Mouse (Mus musculus) midbrain, embryonic 10.5 days (tissue): Measurements from ENCODE around the gene Mgat4a. TPM values are rescaled to one million over a fixed set of nuclear protein-coding genes. Genes with fewer than 3 reads are reported as not detected.
A peak's percentile ranks its signal among the peaks of the same experiment; 100 is the strongest.

ENCODE experiments used
- DNase-seq: peaks from one replicate; pipeline ENCODE4 v3.0.0-alpha.2; 2017; ENCODE audit warnings: low spot score
- H3K27ac ChIP-seq: fragments of 300-500 bp; sonication (generic); replicated peaks from 2 replicates; pipeline ENCODE4 v1.5.1; 2016; ENCODE audit warnings: mild to moderate bottlenecking
- H3K27me3 ChIP-seq: fragments of 300-500 bp; sonication (generic); 2 replicates; pipeline ENCODE4 v1.6.1; 2016; ENCODE audit warnings: low read depth, mild to moderate bottlenecking; ENCODE audit not compliant: poor library complexity, severe bottlenecking
- H3K36me3 ChIP-seq: fragments of 300-500 bp; sonication (generic); 2 replicates; pipeline ENCODE4 v1.6.1; 2016; ENCODE audit warnings: mild to moderate bottlenecking, moderate library complexity
- H3K4me1 ChIP-seq: fragments of 300-500 bp; sonication (generic); 2 replicates; pipeline ENCODE4 v1.6.1; 2016
- H3K4me3 ChIP-seq: fragments of 300-500 bp; sonication (generic); 2 replicates; pipeline ENCODE4 v1.5.1; 2016; ENCODE audit warnings: mild to moderate bottlenecking, moderate library complexity
- H3K9me3 ChIP-seq: fragments of 300-500 bp; sonication (generic); replicated peaks from 2 replicates; pipeline ENCODE4 v1.6.1; 2016; ENCODE audit warnings: mild to moderate bottlenecking
- WGBS: fragments of 180-500 bp; shearing (Covaris S2); methylation state at CpG from one replicate; pipeline ENCODE4 v1.1.7; 2016; 5-methylcytosine and 5-hydroxymethylcytosine counted together
- polyA plus RNA-seq: library from polyadenylated mRNA; unstranded; fragments of >200 nt; fragmentation: Nextera tagmentation; extraction: Ambion mirVana; gene quantifications from 2 replicates; pipeline ENCODE4 v1.2.1, GENCODE M21; 2016

The Mgat4a gene
- polyA plus RNA-seq, 1 experiment from 2014 or later: 1.5 TPM

DNA sequence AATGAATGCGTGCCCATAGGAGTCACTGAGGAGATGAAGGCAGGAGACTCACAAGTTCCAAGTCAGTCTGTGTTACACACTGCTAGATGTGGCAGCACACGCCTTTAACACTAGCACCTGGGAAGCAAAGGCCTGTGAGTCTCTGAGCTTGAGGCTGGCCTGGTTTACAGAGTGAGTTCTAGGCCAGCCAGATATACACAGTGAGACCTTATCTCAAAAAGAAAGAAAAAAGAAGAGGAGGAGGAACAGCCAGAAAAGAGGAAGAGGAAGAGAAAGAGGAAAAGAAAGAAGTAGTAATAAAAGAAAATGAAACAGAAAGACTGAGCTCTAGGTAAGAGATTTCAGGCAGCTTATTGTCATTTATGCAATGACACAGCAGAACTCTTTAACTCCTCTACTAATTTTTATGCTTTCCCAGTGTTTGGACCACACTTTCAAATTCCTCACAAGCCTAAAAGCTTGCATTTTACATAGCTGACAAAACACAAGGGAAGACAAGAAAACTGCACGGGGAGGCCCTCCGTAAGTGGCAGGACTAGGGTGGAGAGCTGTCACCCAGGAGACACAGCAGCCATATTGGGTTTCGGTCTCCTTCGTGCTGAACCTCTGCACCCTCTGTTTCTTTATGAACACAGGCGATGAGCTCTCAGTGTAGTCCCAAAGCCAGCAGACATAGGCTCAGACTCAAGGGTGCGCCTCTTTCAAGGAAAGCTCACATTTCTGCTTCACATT, 113.5 kb downstream of the Mgat4a start:
- Histone ChIP-seq H3K36me3 (peaks cover 61% of the 10 kb centered on the region), H3K4me3 (no peak overlapping the region)
- WGBS: 95% methylated on average over 8 of the region's 8 CpGs

DNA sequence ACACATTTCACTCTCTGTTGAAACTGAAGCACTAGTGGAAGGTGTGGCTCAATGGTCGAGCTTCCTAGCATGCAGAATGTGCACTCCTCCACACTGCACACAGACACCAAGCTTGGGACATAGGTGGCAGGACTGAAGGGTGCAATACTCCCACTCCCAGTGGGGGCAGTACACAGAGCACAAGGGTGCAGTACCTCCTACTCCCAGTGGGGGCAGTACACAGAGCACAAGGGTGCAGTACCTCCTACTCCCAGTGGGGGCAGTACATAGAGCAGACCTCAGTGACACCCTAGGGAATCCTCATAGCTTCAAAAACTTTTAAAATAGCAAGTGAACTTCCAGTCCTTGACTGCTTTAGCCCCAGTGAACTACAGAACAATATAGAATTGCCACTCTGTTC, 121.4 kb downstream of the Mgat4a start:
- DNase-seq: no peak
- 100% methylated on average over 1 of the region's 1 CpGs for WGBS
- no peak overlapping the region for H3K27ac ChIP-seq
- no peak overlapping the region for H3K4me3 ChIP-seq
- peaks cover 72% of the 10 kb centered on the region for H3K36me3 ChIP-seq
- peaks cover 10% of the 10 kb centered on the region for H3K9me3 ChIP-seq
- H3K27me3 ChIP-seq: no peaks in the 10 kb centered on the region
- H3K4me1 ChIP-seq: no peaks in the 10 kb centered on the region

More for the DNA sequence above, 113.5 kb downstream of the Mgat4a start:
- no peak for DNase-seq
- Histone ChIP-seq H3K9me3 (peaks cover 13% of the 10 kb centered on the region), H3K27me3 (no peaks in the 10 kb centered on the region), H3K27ac (no peak overlapping the region), H3K4me1 (peaks cover 27% of the 10 kb centered on the region)

DNA sequence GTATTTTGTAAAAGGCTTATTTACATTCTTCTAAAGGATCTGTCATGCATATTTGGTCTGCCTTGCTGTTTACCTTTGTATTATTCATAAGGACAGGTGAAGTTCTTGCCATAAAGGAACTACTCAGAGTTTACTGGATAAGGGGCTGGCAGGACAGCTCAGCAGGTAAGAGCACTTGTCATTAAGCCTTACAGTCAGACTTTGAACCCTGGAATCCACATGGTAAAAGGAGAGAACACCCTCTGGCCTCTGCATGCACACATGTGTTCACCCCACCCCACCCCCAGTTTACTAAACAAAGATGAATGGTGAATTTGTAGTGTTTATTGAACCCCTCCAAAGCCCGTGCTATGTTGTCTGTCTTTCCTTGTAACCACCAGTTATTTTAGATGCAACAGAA, 125.4 kb downstream of the Mgat4a start:
- no peak overlapping the region for H3K27ac ChIP-seq
- H3K4me1 ChIP-seq: no peaks in the 10 kb centered on the region
- no peak overlapping the region for H3K4me3 ChIP-seq
- DNase-seq: no peak
- H3K36me3 ChIP-seq: peaks cover 39% of the 10 kb centered on the region
- H3K27me3 ChIP-seq: no peaks in the 10 kb centered on the region
- H3K9me3 ChIP-seq: no peaks in the 10 kb centered on the region
- WGBS: 94% methylated on average over 1 of the region's 1 CpGs

DNA sequence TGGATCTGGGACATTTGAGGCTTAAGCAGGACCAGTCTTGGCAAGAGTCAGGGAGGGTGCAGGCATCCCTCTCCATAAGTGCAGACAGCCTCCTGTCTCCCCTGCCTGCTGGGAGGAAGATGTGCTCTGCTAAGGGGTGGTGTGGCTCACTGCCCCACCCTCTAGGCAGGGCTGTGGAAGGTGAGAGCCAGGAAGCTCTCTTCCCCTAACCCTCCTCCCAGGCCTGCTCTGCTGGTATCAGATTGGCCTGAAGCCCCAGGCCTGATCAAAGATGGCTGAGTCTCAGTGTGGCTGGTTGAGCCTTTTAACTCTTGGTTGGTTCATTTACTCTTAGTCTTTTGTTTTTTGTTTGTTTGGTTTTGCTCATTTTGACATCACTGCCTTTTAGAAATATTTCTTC, 131.2 kb downstream of the Mgat4a start:
- no peak for DNase-seq
- H3K4me1 ChIP-seq: no peaks in the 10 kb centered on the region
- H3K36me3 ChIP-seq: no peaks in the 10 kb centered on the region
- no peaks in the 10 kb centered on the region for H3K9me3 ChIP-seq
- H3K27me3 ChIP-seq: no peaks in the 10 kb centered on the region
- H3K27ac ChIP-seq: no peak overlapping the region
- no peak overlapping the region for H3K4me3 ChIP-seq

DNA sequence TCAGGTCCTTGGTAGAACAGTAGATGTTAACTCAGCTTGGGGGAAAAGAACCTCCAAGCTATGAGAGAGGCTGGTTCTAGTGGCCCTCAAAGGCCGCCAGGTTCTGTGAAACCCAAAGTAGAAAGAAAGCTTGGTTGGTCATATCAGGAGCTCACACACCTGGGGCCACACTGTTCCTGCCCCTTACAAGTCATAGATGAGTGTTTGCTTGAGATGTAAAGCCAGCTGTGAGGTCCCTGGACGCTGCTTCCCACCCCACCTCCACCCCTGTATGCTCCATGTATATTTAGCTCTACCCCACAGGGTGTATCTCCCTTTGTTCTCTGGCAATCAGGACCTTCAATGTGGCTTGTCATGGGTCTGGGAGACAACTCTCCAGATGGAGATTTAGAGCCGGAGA, 132.1 kb downstream of the Mgat4a start:
- Histone ChIP-seq H3K9me3 (no peaks in the 10 kb centered on the region), H3K36me3 (no peaks in the 10 kb centered on the region), H3K27me3 (no peaks in the 10 kb centered on the region), H3K27ac (no peak overlapping the region), H3K4me3 (no peak overlapping the region), H3K4me1 (no peaks in the 10 kb centered on the region)
- 82% methylated on average over 3 of the region's 3 CpGs for WGBS
- no peak for DNase-seq

DNA sequence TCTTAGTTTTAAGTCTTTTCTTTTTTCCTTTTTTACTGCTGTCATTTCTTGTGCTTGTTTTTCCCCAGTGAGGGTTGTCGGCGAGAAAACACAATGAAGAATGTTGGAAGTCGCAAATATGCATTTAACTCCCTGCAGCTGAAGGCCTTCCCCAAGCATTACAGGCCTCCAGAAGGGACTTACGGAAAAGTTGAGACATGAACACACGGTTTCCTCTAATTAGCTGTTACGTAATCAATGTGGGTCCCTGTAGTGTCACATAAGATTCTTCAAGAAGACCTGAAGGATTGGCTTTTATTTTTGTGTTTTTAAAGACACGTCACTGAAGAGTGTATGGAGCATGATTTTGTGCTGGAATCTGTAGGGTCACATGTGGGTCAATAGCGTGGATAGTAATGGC, 132.8 kb downstream of the Mgat4a start:
- Histone ChIP-seq H3K27me3 (no peaks in the 10 kb centered on the region), H3K36me3 (no peaks in the 10 kb centered on the region)
- WGBS: 91% methylated on average over 8 of the region's 8 CpGs

DNA sequence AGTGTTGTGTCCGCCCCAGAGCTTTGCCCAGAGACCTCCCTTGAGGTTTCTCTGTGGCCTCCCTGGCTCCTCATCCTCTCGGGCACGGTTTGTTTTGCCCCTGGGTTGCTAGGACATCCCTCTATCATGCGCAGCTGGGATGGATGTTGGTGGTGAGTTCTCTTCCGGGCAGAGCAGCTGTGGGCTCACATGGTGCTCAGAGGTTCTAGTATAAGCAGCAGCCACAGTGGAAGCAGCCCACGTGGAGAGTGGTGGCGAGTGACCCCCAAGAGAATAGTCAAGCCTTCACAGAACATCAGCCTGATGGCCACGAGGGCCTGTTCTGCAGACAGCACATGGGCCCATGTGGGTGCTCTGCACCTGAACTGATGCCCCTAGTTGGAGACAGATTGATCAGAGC, 133.6 kb downstream of the Mgat4a start:
- H3K27me3 ChIP-seq: no peaks in the 10 kb centered on the region

More for the DNA sequence above, 132.8 kb downstream of the Mgat4a start:
- H3K4me1 ChIP-seq: no peaks in the 10 kb centered on the region
- no peak for DNase-seq
- H3K9me3 ChIP-seq: no peaks in the 10 kb centered on the region
- H3K4me3 ChIP-seq: no peak overlapping the region
- H3K27ac ChIP-seq: no peak overlapping the region

DNA sequence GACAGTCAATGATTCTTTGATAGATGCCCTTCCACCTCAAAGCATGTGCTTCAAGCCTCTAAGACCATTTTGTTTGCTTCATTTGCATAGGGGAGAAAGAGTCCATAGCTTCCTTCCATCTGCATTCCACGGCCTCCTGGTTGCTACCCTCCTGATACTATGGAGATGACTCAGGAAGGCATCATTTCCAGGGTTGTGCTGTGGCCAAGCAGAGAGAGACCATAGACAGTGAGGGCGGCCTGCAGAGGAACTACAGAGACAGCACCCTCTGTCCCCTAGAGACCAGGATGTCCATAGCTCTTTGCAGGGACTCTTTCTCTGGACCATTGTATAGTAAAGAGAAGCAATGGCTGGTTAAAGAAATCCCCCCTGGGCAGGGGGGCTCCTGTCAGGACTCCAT, 135.7 kb downstream of the Mgat4a start:
- WGBS: 80% methylated on average over 2 of the region's 2 CpGs
- Histone ChIP-seq H3K4me1 (no peaks in the 10 kb centered on the region), H3K4me3 (no peak overlapping the region), H3K27ac (no peak overlapping the region), H3K27me3 (no peaks in the 10 kb centered on the region), H3K36me3 (no peaks in the 10 kb centered on the region), H3K9me3 (no peaks in the 10 kb centered on the region)
- DNase-seq: no peak

More for the DNA sequence above, 133.6 kb downstream of the Mgat4a start:
- no peak for DNase-seq
- 79% methylated on average over 8 of the region's 8 CpGs for WGBS
- no peaks in the 10 kb centered on the region for H3K4me1 ChIP-seq
- no peak overlapping the region for H3K4me3 ChIP-seq
- no peaks in the 10 kb centered on the region for H3K36me3 ChIP-seq
- H3K9me3 ChIP-seq: no peaks in the 10 kb centered on the region
- no peak overlapping the region for H3K27ac ChIP-seq

DNA sequence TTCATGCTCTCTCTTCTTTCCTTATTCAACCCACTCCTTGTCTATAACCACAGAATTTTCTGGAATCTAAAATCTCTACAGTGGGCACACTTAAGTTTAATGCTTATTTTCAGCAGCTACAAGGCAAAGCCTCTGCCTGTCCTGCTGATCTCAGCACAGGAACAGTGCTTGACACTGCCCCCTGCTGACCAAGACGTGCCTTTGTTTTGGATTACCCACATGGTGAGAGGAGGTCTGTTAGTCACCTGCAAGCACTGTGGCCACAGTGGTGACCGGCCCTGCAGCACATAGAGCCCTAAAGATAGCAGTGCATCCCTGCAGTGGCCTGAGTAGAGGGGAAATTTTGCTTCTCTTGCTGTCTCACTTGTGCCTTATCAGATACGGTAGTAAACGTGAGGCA, 139.1 kb downstream of the Mgat4a start:
- Histone ChIP-seq H3K9me3 (no peaks in the 10 kb centered on the region), H3K27me3 (no peaks in the 10 kb centered on the region), H3K36me3 (0 out of 2 replicates have a peak, but pooled peaks cover 2% of the 10 kb centered on the region), H3K4me1 (peaks cover 17% of the 10 kb centered on the region), H3K4me3 (no peak overlapping the region), H3K27ac (no peak overlapping the region)
- 58% methylated on average over 4 of the region's 4 CpGs for whole genome bisulfite sequencing
- peak; percentile 34 for DNase-seq

DNA sequence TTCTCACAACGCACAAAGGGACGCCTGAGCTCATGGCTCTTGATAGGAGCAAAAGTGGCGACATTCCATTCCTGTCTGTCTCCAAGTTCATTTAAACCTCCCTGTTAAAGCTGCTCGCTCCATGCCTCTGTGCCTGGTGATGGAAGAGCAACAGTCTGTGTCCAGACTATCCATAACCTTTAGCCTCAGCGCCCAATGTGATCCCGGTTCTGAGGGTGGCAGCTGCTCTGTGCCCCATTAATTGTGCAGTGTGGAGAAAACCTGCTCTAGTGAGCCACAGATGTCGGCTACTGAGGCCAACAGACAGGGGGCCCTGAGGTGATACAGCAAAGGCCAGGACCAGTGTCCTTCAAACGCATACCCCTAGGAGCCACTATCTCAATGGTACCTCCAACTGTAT, 141.1 kb downstream of the Mgat4a start:
- 83% methylated on average over 8 of the region's 8 CpGs for WGBS
- peaks cover 19% of the 10 kb centered on the region for H3K4me1 ChIP-seq
- peak overlapping the region; percentile 42; the same call in 1 of the 2 replicates for H3K27ac ChIP-seq
- H3K4me3 ChIP-seq: no peak overlapping the region
- H3K27me3 ChIP-seq: no peaks in the 10 kb centered on the region
- H3K36me3 ChIP-seq: 0 out of 2 replicates have a peak, but pooled peaks cover 7% of the 10 kb centered on the region
- H3K9me3 ChIP-seq: no peaks in the 10 kb centered on the region
- no peak for DNase-seq

DNA sequence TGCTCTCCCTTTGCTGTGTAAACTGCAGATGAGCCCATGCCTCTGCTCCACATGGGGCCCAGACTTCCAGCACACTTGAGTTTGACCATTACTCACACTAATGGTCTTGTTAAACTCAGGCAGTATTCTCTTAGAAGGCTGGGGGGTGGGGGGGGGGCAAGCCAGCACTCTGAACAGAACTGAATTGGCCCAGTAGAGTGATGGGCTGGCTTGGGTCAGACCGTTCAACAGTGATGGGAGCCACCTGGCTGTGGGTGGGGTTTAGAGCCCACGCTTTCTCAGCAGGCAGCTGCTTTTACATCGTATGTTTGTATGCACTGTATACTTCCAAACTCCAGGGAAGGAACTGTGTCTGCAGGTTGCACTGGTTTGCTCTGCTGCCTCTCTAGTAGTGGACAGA, 141.9 kb downstream of the Mgat4a start:
- peak overlapping the region; percentile 69 for H3K27ac ChIP-seq
- WGBS: 82% methylated on average over 3 of the region's 3 CpGs
- DNase-seq: no peak

DNA sequence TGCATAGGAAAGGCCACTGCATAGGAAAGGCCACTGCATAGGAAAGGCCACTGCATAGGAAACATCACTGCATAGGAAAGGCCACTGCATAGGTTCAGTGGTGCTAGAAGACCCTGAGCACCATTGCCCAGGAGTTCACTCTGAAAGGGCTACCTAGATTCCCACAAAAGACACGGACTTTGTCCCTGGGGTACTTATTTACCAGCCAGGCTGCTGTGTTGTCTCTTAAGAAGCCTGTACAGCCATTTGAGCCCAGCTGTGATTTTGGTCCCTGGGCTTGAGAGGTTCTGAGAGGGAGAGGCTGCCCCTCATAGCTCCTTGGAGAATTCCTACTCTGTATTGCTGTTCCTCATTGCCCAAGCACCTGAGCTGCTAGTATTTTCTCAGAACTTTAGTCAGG, 144.3 kb downstream of the Mgat4a start:
- 0 out of 2 replicates have a peak overlapping the region, but pooled peaks have one; percentile 63 for H3K27ac ChIP-seq
- H3K27me3 ChIP-seq: no peaks in the 10 kb centered on the region
- no peak overlapping the region for H3K4me3 ChIP-seq
- H3K36me3 ChIP-seq: 0 out of 2 replicates have a peak, but pooled peaks cover 13% of the 10 kb centered on the region
- peaks cover 19% of the 10 kb centered on the region for H3K4me1 ChIP-seq
- H3K9me3 ChIP-seq: no peaks in the 10 kb centered on the region
- no peak for DNase-seq
- 75% methylated on average over 1 of the region's 1 CpGs for WGBS

More for the DNA sequence above, 141.9 kb downstream of the Mgat4a start:
- no peaks in the 10 kb centered on the region for H3K27me3 ChIP-seq
- peaks cover 19% of the 10 kb centered on the region for H3K4me1 ChIP-seq
- 0 out of 2 replicates have a peak, but pooled peaks cover 7% of the 10 kb centered on the region for H3K36me3 ChIP-seq
- no peaks in the 10 kb centered on the region for H3K9me3 ChIP-seq
- no peak overlapping the region for H3K4me3 ChIP-seq

DNA sequence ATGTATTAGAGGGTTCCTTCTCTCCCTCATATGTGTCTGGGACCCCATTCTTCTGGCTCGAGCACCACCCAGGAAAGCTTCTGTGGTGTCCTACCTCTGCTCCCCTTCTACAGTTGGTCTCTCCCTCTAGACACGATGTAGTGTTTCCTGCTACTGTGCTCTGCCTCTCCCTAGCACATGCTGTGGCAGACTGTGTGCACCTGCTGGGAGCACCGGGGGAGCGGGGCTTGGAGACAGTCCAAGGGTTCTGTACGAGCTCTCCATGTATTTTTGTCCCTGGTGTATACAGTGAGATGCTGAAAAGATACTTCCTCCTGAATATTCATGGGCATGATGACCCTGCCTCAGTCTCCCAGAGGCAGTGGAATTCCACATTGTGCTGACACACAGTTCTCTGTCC, 147.6 kb downstream of the Mgat4a start:
- 89% methylated on average over 5 of the region's 5 CpGs for WGBS
- Histone ChIP-seq H3K9me3 (no peaks in the 10 kb centered on the region), H3K36me3 (0 out of 2 replicates have a peak, but pooled peaks cover 10% of the 10 kb centered on the region), H3K27ac (no peak overlapping the region), H3K27me3 (no peaks in the 10 kb centered on the region), H3K4me3 (no peak overlapping the region), H3K4me1 (peaks cover 7% of the 10 kb centered on the region)
- no peak for DNase-seq
